Mouse (Mus musculus) ES-E14 (cell line): Measurements from ENCODE around the gene Mamdc2. TPM values are rescaled to one million over a fixed set of nuclear protein-coding genes. Genes with fewer than 3 reads are reported as not detected.

ENCODE experiments used
- DNase-seq: peaks from one replicate; pipeline ENCODE4 v3.0.0-alpha.2; 2013; ENCODE audit warnings: low read depth, low spot score
- H3K27ac ChIP-seq: 2 replicates; pipeline ENCODE4 v1.5.1; 2012; ENCODE audit warnings: low read depth, mild to moderate bottlenecking, low read length, moderate library complexity, mixed read lengths; ENCODE audit not compliant: poor library complexity, insufficient read depth, severe bottlenecking
- H3K36me3 ChIP-seq: 2 replicates; pipeline ENCODE4 v1.6.1; 2012; ENCODE audit warnings: mild to moderate bottlenecking, low read length, moderate library complexity, mixed read lengths; ENCODE audit not compliant: control insufficient read depth, poor library complexity, insufficient read depth, severe bottlenecking
- H3K4me1 ChIP-seq, 2 experiments: fragments of 150-350 bp in 1 of 2; sonication (generic) in 1 of 2; 2 replicates each; pipeline ENCODE4 v1.6.1; 2012; ENCODE audit warnings: low read length in 2 of 2, mild to moderate bottlenecking in 1 of 2, mixed read lengths in 1 of 2; ENCODE audit not compliant: control insufficient read depth in 2 of 2, insufficient read depth in 2 of 2, poor library complexity in 1 of 2
- H3K4me3 ChIP-seq, 2 experiments: fragments of 150-350 bp in 1 of 2; sonication (generic) in 1 of 2; 2 replicates each; pipeline ENCODE4 v1.5.1; 2012; ENCODE audit warnings: low read length in 2 of 2, low read depth in 1 of 2, mild to moderate bottlenecking in 1 of 2, mixed read lengths in 1 of 2; ENCODE audit not compliant: insufficient read depth in 1 of 2, poor library complexity in 1 of 2, severe bottlenecking in 1 of 2
- H3K9ac ChIP-seq: 2 replicates; pipeline ENCODE4 v1.6.1; 2012; ENCODE audit warnings: low read depth, mild to moderate bottlenecking, low read length, mixed read lengths; ENCODE audit not compliant: poor library complexity, insufficient read depth, severe bottlenecking
- H3K9me3 ChIP-seq: fragments of 150-350 bp; sonication (generic); 2 replicates; pipeline ENCODE4 v1.6.1; 2012; ENCODE audit warnings: low read depth, mild to moderate bottlenecking, low read length; ENCODE audit not compliant: control insufficient read depth, insufficient read depth
- CHD2 ChIP-seq: IDR thresholded peaks from 2 replicates; pipeline ENCODE4 v1.6.1; 2014; ENCODE audit warnings: mild to moderate bottlenecking, low read depth, low read length, inconsistent platforms
- HCFC1 ChIP-seq: IDR thresholded peaks from 2 replicates; pipeline ENCODE4 v1.6.1; 2012; ENCODE audit warnings: low read length, inconsistent platforms, borderline replicate concordance; ENCODE audit not compliant: insufficient read depth
- MAFK ChIP-seq: IDR thresholded peaks from 2 replicates; pipeline ENCODE4 v1.6.1; 2014; ENCODE audit warnings: mild to moderate bottlenecking, low read depth, low read length, inconsistent platforms; ENCODE audit not compliant: insufficient read depth
- ZC3H11A ChIP-seq: IDR thresholded peaks from 2 replicates; pipeline ENCODE4 v1.6.1; 2012; ENCODE audit warnings: low read depth, mild to moderate bottlenecking, inconsistent platforms, low read length, borderline replicate concordance
- ZNF384 ChIP-seq: IDR thresholded peaks from 2 replicates; pipeline ENCODE4 v1.6.1; 2012; ENCODE audit warnings: low read depth, low read length, inconsistent platforms
- in situ Hi-C, 2 experiments: fragments of 600-800 bp; cut with MboI; formaldehyde crosslinking; loops; one replicate each; pipeline ENCODE4 v1.15.1; 2025; ENCODE audit warnings: low sequenced_read_pairs in 2 of 2, inconsistent platforms in 1 of 2; ENCODE audit not compliant: unreplicated experiment in 2 of 2
- total RNA-seq: library from RNA; depleted of rRNA; stranded (reverse); fragments of 300-350 nt; gene quantifications from 2 replicates; pipeline ENCODE4 v1.2.3, GENCODE M21; 2012

The Mamdc2 gene
- total RNA-seq, 1 experiment, result 0.85 TPM

- Histone ChIP-seq H3K4me3 (no peak overlapping the region), H3K9ac (no peak overlapping the region), H3K9me3 (no peaks in the 10 kb centered on the region), H3K36me3 (no peaks in the 10 kb centered on the region), H3K4me1 (no peaks in the 10 kb centered on the region), H3K27ac (no peak overlapping the region)
- in situ Hi-C loops, result no loop called here
- DNase-seq, result no peak
- TF ChIP-seq ZC3H11A (no peak), HCFC1 (no peak), MAFK (no peak), ZNF384 (no peak), CHD2 (no peak)
Observed at GRCm38 (mm10) chr19:23317295-23317988, 130.8 kb downstream of the Mamdc2 start.

GRCm38 (mm10) chr19:23316851-23317250 lies 131.4 kb downstream of the Mamdc2 start:
- Histone ChIP-seq H3K27ac (no peak overlapping the region), H3K36me3 (no peaks in the 10 kb centered on the region), H3K9me3 (no peaks in the 10 kb centered on the region), H3K4me1 (no peaks in the 10 kb centered on the region), H3K9ac (no peak overlapping the region), H3K4me3 (no peak overlapping the region)
- in situ Hi-C loops, result no loop called here
- TF ChIP-seq ZNF384, result no peak
- TF ChIP-seq CHD2, result no peak
- TF ChIP-seq ZC3H11A, result no peak
- no peak for TF ChIP-seq MAFK
- TF ChIP-seq HCFC1, result no peak
- DNase-seq, result no peak

GRCm38 (mm10) chr19:23309979-23310378 lies 138.3 kb downstream of the Mamdc2 start:
- no peaks in the 10 kb centered on the region for H3K4me1 ChIP-seq
- in situ Hi-C loops, result no loop called here
- no peak overlapping the region for H3K9ac ChIP-seq
- TF ChIP-seq ZNF384 (no peak), ZC3H11A (no peak), HCFC1 (no peak), CHD2 (no peak), MAFK (no peak)
- no peaks in the 10 kb centered on the region for H3K9me3 ChIP-seq
- H3K4me3 ChIP-seq, result no peak overlapping the region
- H3K27ac ChIP-seq, result no peak overlapping the region
- no peak for DNase-seq
- H3K36me3 ChIP-seq, result no peaks in the 10 kb centered on the region

DNA sequence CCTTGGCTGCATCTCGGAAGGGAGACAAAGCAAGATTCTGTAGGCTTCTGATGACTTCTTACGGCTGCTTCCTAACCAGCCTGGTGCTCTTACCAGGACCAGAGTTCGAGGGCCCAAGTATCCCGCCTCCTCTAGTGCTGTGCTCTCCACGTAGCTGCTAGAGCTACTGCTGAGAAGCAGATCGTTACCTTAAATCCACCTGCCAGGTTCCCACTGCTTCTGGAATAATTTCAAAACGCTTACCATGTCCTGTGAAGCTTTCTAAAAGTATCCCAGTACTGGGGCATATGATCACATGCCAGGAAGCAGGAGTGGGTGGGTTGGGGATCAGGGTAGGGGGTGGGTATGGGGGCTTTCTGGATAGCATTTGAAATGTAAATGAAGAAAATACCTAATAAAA lies 141.6 kb downstream of the Mamdc2 start:
- TF ChIP-seq CHD2 (no peak), ZNF384 (no peak), MAFK (no peak), HCFC1 (no peak), ZC3H11A (no peak)
- H3K9ac ChIP-seq, result no peak overlapping the region

DNA sequence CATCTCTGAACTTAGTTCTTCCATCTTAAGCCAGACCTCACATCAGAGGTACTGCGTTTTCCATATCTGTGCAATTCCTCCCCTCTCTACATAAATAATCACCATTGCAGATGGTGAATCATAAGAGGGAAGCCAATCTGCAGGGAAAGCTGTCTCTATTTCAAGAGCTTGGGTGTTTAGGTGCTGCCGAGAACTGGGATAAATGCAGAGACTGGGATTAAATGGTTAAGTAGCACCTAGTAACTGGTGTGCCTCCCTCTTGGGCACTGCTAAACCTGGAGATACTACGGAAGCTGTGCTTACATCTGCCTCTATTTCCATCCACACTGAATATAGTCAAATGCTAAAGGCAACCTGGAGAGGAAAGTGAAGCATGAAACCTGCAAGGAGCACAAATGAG lies 148.3 kb downstream of the Mamdc2 start:
- DNase-seq, result no peak
- Histone ChIP-seq H3K36me3 (no peaks in the 10 kb centered on the region), H3K27ac (no peak overlapping the region), H3K4me1 (no peaks in the 10 kb centered on the region), H3K9ac (no peak overlapping the region), H3K9me3 (no peaks in the 10 kb centered on the region), H3K4me3 (no peak overlapping the region)
- TF ChIP-seq ZNF384 (no peak), MAFK (no peak), HCFC1 (no peak), ZC3H11A (no peak), CHD2 (no peak)
- in situ Hi-C loops, result no loop called here

More for the DNA sequence above, 141.6 kb downstream of the Mamdc2 start:
- H3K27ac ChIP-seq, result no peak overlapping the region
- H3K4me3 ChIP-seq, result no peak overlapping the region
- H3K4me1 ChIP-seq, result no peaks in the 10 kb centered on the region
- in situ Hi-C loops, result no loop called here
- DNase-seq, result no peak
- no peaks in the 10 kb centered on the region for H3K9me3 ChIP-seq
- H3K36me3 ChIP-seq, result no peaks in the 10 kb centered on the region
